Mouse (Mus musculus): ENCODE results near the gene Acot11. TPM values are rescaled to one million over a fixed set of nuclear protein-coding genes. Genes with fewer than 3 reads are reported as not detected.

The Acot11 gene
- polyA plus RNA-seq (2014; fragmentation: Nextera tagmentation; extraction: Ambion mirVana): 0.84 and 1.1 TPM in 2 replicates

DNA sequence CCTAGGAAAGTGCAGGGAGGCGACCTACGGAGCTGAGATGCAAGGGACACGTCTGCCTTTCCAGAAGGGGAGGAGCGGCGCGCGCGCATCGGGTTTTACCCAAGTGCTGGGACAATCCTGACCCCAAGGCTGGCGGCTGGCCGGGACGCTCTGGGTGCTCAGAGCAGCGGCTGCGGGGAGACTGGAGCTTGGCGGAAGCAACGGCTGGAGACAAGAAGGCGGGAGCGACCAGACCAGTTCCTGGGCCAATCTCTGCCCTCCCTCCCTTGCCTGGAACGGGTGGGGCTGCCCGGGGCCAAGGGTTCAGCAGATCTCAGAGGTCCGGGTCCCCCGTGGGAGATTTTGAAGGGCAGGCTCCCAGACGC, at the start of gene Acot11:
Gene Acot11 (minus strand): TSS at position 89 of the 365 bp plus-strand sequence.
- WGBS: 3% methylated on average over 23 of the region's 23 CpGs
- no peaks in the 10 kb centered on the region for H3K36me3 ChIP-seq (ENCODE audit: insufficient read depth)
- H3K9me3 ChIP-seq (ENCODE audit: low read depth, low read length): no peaks in the 10 kb centered on the region
- peak within 1 kb of the TSS; percentile 57 for H3K9ac ChIP-seq
- H3K4me3 ChIP-seq (ENCODE audit: low read depth, low read length): peak within 1 kb of the TSS; percentile 24
- DNase-seq (peak; percentile 82), ATAC-seq (ENCODE audit: insufficient read depth) (peak; percentile 67)
- H3K4me1 ChIP-seq (ENCODE audit: insufficient read depth): no peaks in the 10 kb centered on the region
- peak within 1 kb of the TSS; percentile 62 for H3K4me2 ChIP-seq
- 0 out of 2 replicates have a peak within 1 kb of the TSS, but pooled peaks have one; percentile 10 for H3K27ac ChIP-seq (ENCODE audit: low read depth)
- TF ChIP-seq CTCF (IDR thresholded peaks at IDR 0.05; ENCODE audit: low read depth): no peak
- H3K27me3 ChIP-seq (ENCODE audit: insufficient read depth, low read length): no peaks in the 10 kb centered on the region

GRCm38 (mm10) chr4:106848290-106849092, 43.7 kb upstream of the Acot11 start:
- H3K36me3 ChIP-seq (ENCODE audit: insufficient read depth): no peaks in the 10 kb centered on the region
- H3K4me2 ChIP-seq: peak overlapping the region; percentile 59
- peak; percentile 50 for ATAC-seq (ENCODE audit: insufficient read depth)
- H3K4me3 ChIP-seq (ENCODE audit: low read depth, low read length): 0 out of 2 replicates have a peak overlapping the region, but pooled peaks have one; percentile 9
- peak overlapping the region; percentile 97 for H3K27ac ChIP-seq (ENCODE audit: low read depth)
- TF ChIP-seq CTCF (IDR thresholded peaks at IDR 0.05; ENCODE audit: low read depth): no peak
- H3K27me3 ChIP-seq (ENCODE audit: insufficient read depth, low read length): no peaks in the 10 kb centered on the region
- H3K9ac ChIP-seq: peak overlapping the region; percentile 46; the same call in 1 of the 2 replicates
- H3K4me1 ChIP-seq (ENCODE audit: insufficient read depth): peaks cover 22% of the 10 kb centered on the region
- no peaks in the 10 kb centered on the region for H3K9me3 ChIP-seq (ENCODE audit: low read depth, low read length)
- 30% methylated on average over 12 of the region's 12 CpGs for WGBS
- DNase-seq: peak; percentile 64

- H3K9me3 ChIP-seq (ENCODE audit: low read depth, low read length): no peaks in the 10 kb centered on the region
- DNase-seq: peak; percentile 86
- H3K9ac ChIP-seq: peak overlapping the region; percentile 46
- H3K27me3 ChIP-seq (ENCODE audit: insufficient read depth, low read length): no peaks in the 10 kb centered on the region
- H3K27ac ChIP-seq (ENCODE audit: low read depth): peak overlapping the region; percentile 97
- 6% methylated on average over 9 of the region's 9 CpGs for WGBS
- ATAC-seq (ENCODE audit: insufficient read depth): peak; percentile 95
- H3K36me3 ChIP-seq (ENCODE audit: insufficient read depth): no peaks in the 10 kb centered on the region
- H3K4me2 ChIP-seq: peak overlapping the region; percentile 59
- TF ChIP-seq CTCF (IDR thresholded peaks at IDR 0.05; ENCODE audit: low read depth): no peak
- peak overlapping the region; percentile 9; the same call in 1 of the 2 replicates for H3K4me3 ChIP-seq (ENCODE audit: low read depth, low read length)
- peaks cover 22% of the 10 kb centered on the region for H3K4me1 ChIP-seq (ENCODE audit: insufficient read depth)
These were observed 42.9 kb upstream of the Acot11 start for GRCm38 (mm10) chr4:106847591-106848289.

GRCm38 (mm10) chr4:106842561-106842960, 37.8 kb upstream of the Acot11 start:
- H3K9me3 ChIP-seq (ENCODE audit: low read depth, low read length): no peaks in the 10 kb centered on the region
- peaks cover 37% of the 10 kb centered on the region for H3K4me1 ChIP-seq (ENCODE audit: insufficient read depth)
- H3K4me3 ChIP-seq (ENCODE audit: low read depth, low read length): no peak overlapping the region
- DNase-seq: no peak
- no peaks in the 10 kb centered on the region for H3K36me3 ChIP-seq (ENCODE audit: insufficient read depth)
- H3K4me2 ChIP-seq: no peak overlapping the region
- no peaks in the 10 kb centered on the region for H3K27me3 ChIP-seq (ENCODE audit: insufficient read depth, low read length)
- 37% methylated on average over 8 of the region's 8 CpGs for WGBS
- peak overlapping the region; percentile 23; the same call in 1 of the 2 replicates for H3K9ac ChIP-seq
- H3K27ac ChIP-seq (ENCODE audit: low read depth): peak overlapping the region; percentile 99; the same call in 1 of the 2 replicates
- no peak for TF ChIP-seq CTCF (IDR thresholded peaks at IDR 0.05; ENCODE audit: low read depth)
- ATAC-seq (ENCODE audit: insufficient read depth): no peak

DNA sequence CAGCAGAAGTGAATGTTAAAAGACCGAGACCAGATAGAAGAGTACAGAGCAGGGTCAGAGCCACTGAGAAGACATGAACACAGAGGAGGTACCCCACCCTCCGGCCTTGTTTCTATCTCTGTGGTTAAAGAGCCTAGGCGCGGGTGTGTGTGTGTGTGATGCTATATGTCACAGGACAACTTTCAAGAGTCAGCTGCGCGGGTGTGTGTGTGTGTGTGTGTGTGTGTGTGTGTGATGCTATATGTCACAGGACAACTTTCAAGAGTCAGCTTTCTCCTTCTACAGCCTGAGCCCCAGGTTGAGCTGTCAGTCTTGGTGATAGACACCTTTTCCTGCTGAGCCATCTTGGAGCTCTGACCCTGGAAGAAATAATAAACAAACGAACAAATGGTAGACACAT, 37.1 kb upstream of the Acot11 start:
- H3K9me3 ChIP-seq (ENCODE audit: low read depth, low read length): no peaks in the 10 kb centered on the region
- peak overlapping the region; percentile 99 for H3K27ac ChIP-seq (ENCODE audit: low read depth)
- H3K4me3 ChIP-seq (ENCODE audit: low read depth, low read length): no peak overlapping the region
- no peak overlapping the region; the same call in 1 of the 2 replicates for H3K4me2 ChIP-seq
- no peak for TF ChIP-seq CTCF (IDR thresholded peaks at IDR 0.05; ENCODE audit: low read depth)
- 27% methylated on average over 7 of the region's 7 CpGs for WGBS
- no peaks in the 10 kb centered on the region for H3K36me3 ChIP-seq (ENCODE audit: insufficient read depth)
- H3K4me1 ChIP-seq (ENCODE audit: insufficient read depth): peaks cover 32% of the 10 kb centered on the region
- H3K27me3 ChIP-seq (ENCODE audit: insufficient read depth, low read length): no peaks in the 10 kb centered on the region
- DNase-seq (no peak), ATAC-seq (ENCODE audit: insufficient read depth) (no peak)
- no peak overlapping the region for H3K9ac ChIP-seq

- ATAC-seq (ENCODE audit: insufficient read depth): no peak
- Histone ChIP-seq H3K9me3 (ENCODE audit: low read depth, low read length) (no peaks in the 10 kb centered on the region), H3K9ac (peak overlapping the region; percentile 73), H3K4me1 (ENCODE audit: insufficient read depth) (peaks cover 31% of the 10 kb centered on the region), H3K4me3 (ENCODE audit: low read depth, low read length) (no peak overlapping the region), H3K27ac (ENCODE audit: low read depth) (peak overlapping the region; percentile 99), H3K4me2 (peak overlapping the region; percentile 100), H3K27me3 (ENCODE audit: insufficient read depth, low read length) (no peaks in the 10 kb centered on the region), H3K36me3 (ENCODE audit: insufficient read depth) (no peaks in the 10 kb centered on the region)
- DNase-seq: peak; percentile 70
- no peak for TF ChIP-seq CTCF (IDR thresholded peaks at IDR 0.05; ENCODE audit: low read depth)
- 18% methylated on average over 7 of the region's 7 CpGs for WGBS
These were observed 36.5 kb upstream of the Acot11 start for GRCm38 (mm10) chr4:106841303-106841702.
